Mouse (Mus musculus): Measurements from ENCODE around the gene Akt3. TPM values are rescaled to one million over a fixed set of nuclear protein-coding genes. Genes with fewer than 3 reads are reported as not detected.

Akt3 gene
- polyA plus RNA-seq, 1 experiment = 15.1 TPM

DNA sequence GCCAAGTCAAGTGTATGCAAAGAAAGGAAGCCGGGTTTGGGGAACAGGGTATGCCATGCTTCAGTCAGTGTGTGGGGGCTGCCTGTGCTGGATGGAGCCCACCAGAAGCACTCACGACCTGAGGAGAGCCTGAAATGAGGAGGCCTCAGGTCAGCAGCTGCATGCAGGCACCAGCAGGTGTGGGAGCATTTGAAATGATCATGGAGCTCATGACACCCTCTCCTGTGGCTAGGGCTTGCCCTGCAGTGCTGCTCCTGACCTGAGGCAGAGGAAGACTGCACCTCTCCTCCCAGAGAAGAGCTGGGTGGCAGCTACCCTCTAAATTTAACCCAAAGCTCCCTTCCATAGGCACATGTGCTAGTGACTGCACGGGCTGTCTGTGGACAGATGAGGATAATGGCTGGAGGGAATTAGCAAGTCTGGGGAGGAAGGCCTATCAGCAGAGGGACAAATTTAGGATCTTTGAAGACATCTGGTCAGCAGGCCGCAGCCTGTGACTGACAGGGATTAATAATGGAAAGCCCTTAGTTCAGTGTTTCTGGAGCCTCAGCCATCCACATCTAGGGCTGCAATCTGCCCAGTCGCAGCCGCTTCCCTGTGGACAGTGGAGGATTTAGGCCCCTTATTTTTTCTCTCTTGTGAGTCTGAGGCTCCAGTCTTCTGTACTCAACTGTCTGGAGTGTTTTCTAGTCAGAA lies 247.2 kb downstream of the Akt3 start:
- TF ChIP-seq CTCF (IDR thresholded peaks at IDR 0.05; ENCODE audit: insufficient read depth, low read length) = no peak
- 87% methylated on average over 6 of the region's 6 CpGs for WGBS
- H3K4me1 ChIP-seq (ENCODE audit: control insufficient read depth, insufficient read depth, low read length) = peaks cover 14% of the 10 kb centered on the region
- H3K4me3 ChIP-seq (replicated peaks; ENCODE audit: extremely low read depth, low read depth, low read length) = no peak overlapping the region
- DNase-seq = no peak

GRCm38 (mm10) chr1:177010041-177010440 lies 248.0 kb downstream of the Akt3 start:
- no peak for DNase-seq
- H3K4me1 ChIP-seq (ENCODE audit: control insufficient read depth, insufficient read depth, low read length) = peaks cover 10% of the 10 kb centered on the region
- no peak for TF ChIP-seq POLR2A (IDR thresholded peaks at IDR 0.05; ENCODE audit: borderline replicate concordance, extremely low read depth, low read depth, low read length)
- TF ChIP-seq CTCF (IDR thresholded peaks at IDR 0.05; ENCODE audit: insufficient read depth, low read length) = no peak
- WGBS = 63% methylated on average over 3 of the region's 3 CpGs
- no peak overlapping the region for H3K4me3 ChIP-seq (replicated peaks; ENCODE audit: extremely low read depth, low read depth, low read length)

DNA sequence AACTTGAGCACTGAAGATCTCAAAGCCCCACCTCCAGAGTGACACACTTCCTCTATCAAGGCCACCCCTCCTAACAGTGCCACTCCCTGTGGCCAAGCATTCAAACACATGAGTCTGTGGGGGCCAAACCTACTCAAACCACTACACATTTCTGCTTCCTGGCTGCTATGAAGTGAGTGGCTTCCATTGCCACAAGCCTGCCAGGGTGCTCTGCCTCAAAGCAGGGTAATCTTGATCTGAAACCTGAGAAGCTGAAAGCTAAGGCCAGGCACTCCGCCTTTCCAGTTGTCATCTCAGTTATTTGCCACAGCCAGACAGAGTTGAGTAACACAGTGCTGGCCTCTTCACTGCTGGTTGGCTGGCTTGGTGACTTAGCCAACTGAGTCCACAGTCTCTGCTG lies 249.2 kb downstream of the Akt3 start:
- WGBS = 55% methylated on average over 1 of the region's 1 CpGs
- DNase-seq = no peak
- TF ChIP-seq POLR2A (IDR thresholded peaks at IDR 0.05; ENCODE audit: borderline replicate concordance, extremely low read depth, low read depth, low read length) (no peak), CTCF (IDR thresholded peaks at IDR 0.05; ENCODE audit: insufficient read depth, low read length) (no peak)
- no peaks in the 10 kb centered on the region for H3K4me1 ChIP-seq (ENCODE audit: control insufficient read depth, insufficient read depth, low read length)
- no peak overlapping the region for H3K4me3 ChIP-seq (replicated peaks; ENCODE audit: extremely low read depth, low read depth, low read length)

DNA sequence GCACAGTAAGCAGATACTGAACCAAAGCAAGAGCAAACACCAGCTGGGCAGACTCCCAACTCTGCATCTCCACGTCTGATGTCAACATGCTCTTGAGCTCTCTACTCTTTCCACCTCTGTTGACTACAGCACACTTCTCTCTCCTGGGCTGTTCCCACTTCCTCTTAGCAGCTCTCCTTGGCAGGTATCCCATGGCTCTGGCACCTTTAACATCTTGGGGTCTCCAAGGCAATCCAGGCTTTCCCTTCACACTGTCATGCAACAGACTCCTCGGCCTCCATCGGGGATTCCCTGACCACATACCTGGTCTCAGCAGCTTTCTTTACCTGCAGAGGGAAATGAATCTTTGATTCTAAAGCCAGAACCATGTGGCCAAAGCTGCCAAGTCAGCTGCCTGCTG lies 250.6 kb downstream of the Akt3 start:
- Histone ChIP-seq H3K4me1 (ENCODE audit: control insufficient read depth, insufficient read depth, low read length) (no peaks in the 10 kb centered on the region), H3K4me3 (replicated peaks; ENCODE audit: extremely low read depth, low read depth, low read length) (no peak overlapping the region)
- TF ChIP-seq CTCF (IDR thresholded peaks at IDR 0.05; ENCODE audit: insufficient read depth, low read length) (no peak), POLR2A (IDR thresholded peaks at IDR 0.05; ENCODE audit: borderline replicate concordance, extremely low read depth, low read depth, low read length) (no peak)
- no peak for DNase-seq
- WGBS = 73% methylated on average over 3 of the region's 3 CpGs

- DNase-seq = no peak
- TF ChIP-seq POLR2A (IDR thresholded peaks at IDR 0.05; ENCODE audit: borderline replicate concordance, extremely low read depth, low read depth, low read length) (no peak), CTCF (IDR thresholded peaks at IDR 0.05; ENCODE audit: insufficient read depth, low read length) (no peak)
- no peak overlapping the region for H3K4me3 ChIP-seq (replicated peaks; ENCODE audit: extremely low read depth, low read depth, low read length)
- WGBS = 73% methylated on average over 4 of the region's 4 CpGs
- no peaks in the 10 kb centered on the region for H3K4me1 ChIP-seq (ENCODE audit: control insufficient read depth, insufficient read depth, low read length)
These were observed 253.8 kb downstream of the Akt3 start for GRCm38 (mm10) chr1:177004041-177004741.

DNA sequence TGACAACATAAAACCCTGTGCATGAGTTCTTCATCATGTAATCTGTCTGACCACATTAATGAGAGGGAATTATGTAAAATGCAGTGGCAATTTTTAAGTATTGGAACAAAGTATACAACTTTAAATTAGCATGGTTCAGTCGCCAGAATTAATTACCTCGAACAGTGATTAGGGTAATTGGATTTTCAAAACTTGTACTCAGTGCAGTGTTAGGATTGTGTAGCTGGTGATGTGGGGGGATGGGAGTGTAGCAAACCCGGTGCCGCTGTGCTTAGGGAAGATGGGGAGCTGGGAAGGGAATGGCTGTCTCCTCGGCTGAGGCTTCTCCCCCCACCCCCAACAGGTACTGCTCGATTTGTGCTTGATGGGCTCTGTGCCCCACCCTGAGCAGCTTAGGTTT lies 255.1 kb downstream of the Akt3 start:
- 83% methylated on average over 6 of the region's 6 CpGs for WGBS
- H3K4me3 ChIP-seq (replicated peaks; ENCODE audit: extremely low read depth, low read depth, low read length) = no peak overlapping the region
- TF ChIP-seq POLR2A (IDR thresholded peaks at IDR 0.05; ENCODE audit: borderline replicate concordance, extremely low read depth, low read depth, low read length) = no peak
- no peak for TF ChIP-seq CTCF (IDR thresholded peaks at IDR 0.05; ENCODE audit: insufficient read depth, low read length)
- DNase-seq = no peak
- H3K4me1 ChIP-seq (ENCODE audit: control insufficient read depth, insufficient read depth, low read length) = no peaks in the 10 kb centered on the region

DNA sequence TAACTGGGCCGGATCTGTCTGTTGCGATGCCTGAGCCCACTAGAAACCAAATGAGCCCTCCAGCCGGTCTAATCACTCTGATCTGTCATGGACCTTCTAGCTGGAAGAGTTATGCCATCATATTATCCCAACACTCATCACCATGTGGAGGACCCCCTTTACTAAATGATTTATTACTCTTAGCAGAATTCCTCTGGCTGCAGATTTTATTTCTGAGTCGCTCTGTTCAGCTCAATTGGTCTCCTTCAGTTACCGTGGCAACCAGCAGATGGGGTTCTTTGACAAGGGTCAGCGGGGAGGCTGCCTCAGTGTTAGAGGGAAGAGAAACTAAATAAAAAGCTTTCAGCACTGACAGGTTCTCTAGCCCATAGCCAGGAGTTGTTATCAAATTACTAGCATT lies 259.0 kb downstream of the Akt3 start:
- no peak overlapping the region for H3K4me3 ChIP-seq (replicated peaks; ENCODE audit: extremely low read depth, low read depth, low read length)
- TF ChIP-seq CTCF (IDR thresholded peaks at IDR 0.05; ENCODE audit: insufficient read depth, low read length) = 0 out of 2 replicates have a peak, but pooled peaks have one; percentile 7
- TF ChIP-seq POLR2A (IDR thresholded peaks at IDR 0.05; ENCODE audit: borderline replicate concordance, extremely low read depth, low read depth, low read length) = no peak
- 60% methylated on average over 6 of the region's 6 CpGs for WGBS
- H3K4me1 ChIP-seq (ENCODE audit: control insufficient read depth, insufficient read depth, low read length) = no peaks in the 10 kb centered on the region
- DNase-seq = no peak

GRCm38 (mm10) chr1:176997711-176998689 lies 260.0 kb downstream of the Akt3 start:
- no peak for TF ChIP-seq POLR2A (IDR thresholded peaks at IDR 0.05; ENCODE audit: borderline replicate concordance, extremely low read depth, low read depth, low read length)
- TF ChIP-seq CTCF (IDR thresholded peaks at IDR 0.05; ENCODE audit: insufficient read depth, low read length) = no peak
- DNase-seq = no peak
- 77% methylated on average over 33 of the region's 33 CpGs for WGBS
- H3K4me3 ChIP-seq (replicated peaks; ENCODE audit: extremely low read depth, low read depth, low read length) = no peak overlapping the region
- H3K4me1 ChIP-seq (ENCODE audit: control insufficient read depth, insufficient read depth, low read length) = peaks cover 9% of the 10 kb centered on the region

GRCm38 (mm10) chr1:176997254-176997653 lies 260.7 kb downstream of the Akt3 start:
- TF ChIP-seq POLR2A (IDR thresholded peaks at IDR 0.05; ENCODE audit: borderline replicate concordance, extremely low read depth, low read depth, low read length) = no peak
- TF ChIP-seq CTCF (IDR thresholded peaks at IDR 0.05; ENCODE audit: insufficient read depth, low read length) = no peak
- 77% methylated on average over 6 of the region's 6 CpGs for WGBS
- no peak overlapping the region for H3K4me3 ChIP-seq (replicated peaks; ENCODE audit: extremely low read depth, low read depth, low read length)
- H3K4me1 ChIP-seq (ENCODE audit: control insufficient read depth, insufficient read depth, low read length) = peaks cover 9% of the 10 kb centered on the region
- DNase-seq = no peak

Measured in lung, adult 2 months (tissue).